Mouse (Mus musculus): ENCODE results near the gene Selenoh. TPM values are rescaled to one million over a fixed set of nuclear protein-coding genes. Genes with fewer than 3 reads are reported as not detected.
"Not testable (repeated sequence)": the region's sequence is repeated elsewhere in the genome, so short reads cannot be mapped to it uniquely, and the experiment has no call there.

Selenoh gene
- polyA plus RNA-seq, 1 experiment from 2014 or later, result 57.6 TPM

- peak within 1 kb of the TSS; percentile 83 for H3K27ac ChIP-seq (ENCODE audit: low read depth)
- peaks cover 19% of the 10 kb centered on the region for H3K4me1 ChIP-seq (ENCODE audit: insufficient read depth)
- H3K9ac ChIP-seq (replicated peaks), result peak within 1 kb of the TSS; percentile 87
- under 1% methylated on average over 42 of the region's 44 CpGs for WGBS (ENCODE audit: insufficient replicate concordance)
- peak within 1 kb of the TSS; percentile 75 for H3K4me2 ChIP-seq (ENCODE audit: low read depth, low read length)
- H3K9me3 ChIP-seq (ENCODE audit: low read length), result no peaks in the 10 kb centered on the region
- DNase-seq (peak; percentile 92), ATAC-seq (peak; percentile 99)
- H3K27me3 ChIP-seq (ENCODE audit: insufficient read depth, low read length), result no peaks in the 10 kb centered on the region
- H3K36me3 ChIP-seq (replicated peaks; ENCODE audit: insufficient read depth, low read length), result peaks cover 25% of the 10 kb centered on the region
- TF ChIP-seq EP300 (IDR thresholded peaks at IDR 0.05; ENCODE audit: low read depth) (peak; percentile 85), CTCF (IDR thresholded peaks at IDR 0.05; ENCODE audit: low read depth) (no peak)
- peak within 1 kb of the TSS; percentile 88 for H3K4me3 ChIP-seq (ENCODE audit: low read depth, low read length)
Observed at GRCm38 (mm10) chr2:84677968-84678880, 7.7 kb upstream of the Selenoh start, which contains the start of the genes Gm28635 and Med19. TSS of gene Gm28635 (minus strand) at chr2:84678041. TSS of gene Med19 (plus strand) at chr2:84678402.

GRCm38 (mm10) chr2:84677270-84677967, 6.8 kb upstream of the Selenoh start:
- TF ChIP-seq EP300 (IDR thresholded peaks at IDR 0.05; ENCODE audit: low read depth) (no peak), CTCF (IDR thresholded peaks at IDR 0.05; ENCODE audit: low read depth) (peak; percentile 65)
- 7% methylated on average over 22 of the region's 22 CpGs for WGBS (ENCODE audit: insufficient replicate concordance)
- peaks cover 19% of the 10 kb centered on the region for H3K4me1 ChIP-seq (ENCODE audit: insufficient read depth)
- DNase-seq (no peak), ATAC-seq (peak; percentile 13; the same call in 1 of the 2 replicates)
- H3K4me3 ChIP-seq (ENCODE audit: low read depth, low read length), result peak overlapping the region; percentile 63
- no peaks in the 10 kb centered on the region for H3K9me3 ChIP-seq (ENCODE audit: low read length)
- H3K4me2 ChIP-seq (ENCODE audit: low read depth, low read length), result peak overlapping the region; percentile 75
- H3K9ac ChIP-seq (replicated peaks), result peak overlapping the region; percentile 41
- H3K36me3 ChIP-seq (replicated peaks; ENCODE audit: insufficient read depth, low read length), result peaks cover 33% of the 10 kb centered on the region
- 0 out of 2 replicates have a peak overlapping the region, but pooled peaks have one; percentile 7 for H3K27ac ChIP-seq (ENCODE audit: low read depth)
- no peaks in the 10 kb centered on the region for H3K27me3 ChIP-seq (ENCODE audit: insufficient read depth, low read length)

GRCm38 (mm10) chr2:84671535-84671934, 965 bp upstream of the Selenoh start:
- not testable (repeated sequence) for H3K27me3 ChIP-seq (ENCODE audit: insufficient read depth, low read length); H3K4me3 ChIP-seq (ENCODE audit: low read depth, low read length); DNase-seq; ATAC-seq; H3K27ac ChIP-seq (ENCODE audit: low read depth); H3K9me3 ChIP-seq (ENCODE audit: low read length); H3K9ac ChIP-seq (replicated peaks); H3K4me2 ChIP-seq (ENCODE audit: low read depth, low read length)
- Histone ChIP-seq H3K4me1 (ENCODE audit: insufficient read depth) (peaks cover 16% of the 10 kb centered on the region), H3K36me3 (replicated peaks; ENCODE audit: insufficient read depth, low read length) (peaks cover 30% of the 10 kb centered on the region)
- TF ChIP-seq CTCF (IDR thresholded peaks at IDR 0.05; ENCODE audit: low read depth), result peak; percentile 15; the same call in 1 of the 2 replicates
- WGBS (ENCODE audit: insufficient replicate concordance), result 81% methylated on average over 4 of the region's 5 CpGs

GRCm38 (mm10) chr2:84669828-84670568, 572 bp downstream of the Selenoh start:
- peak; percentile 56 for DNase-seq

GRCm38 (mm10) chr2:84666081-84666480, 4.5 kb downstream of the Selenoh start:
- WGBS (ENCODE audit: insufficient replicate concordance), result 55% methylated on average over 12 of the region's 12 CpGs
- Histone ChIP-seq H3K4me3 (ENCODE audit: low read depth, low read length) (no peak overlapping the region), H3K9ac (replicated peaks) (no peak overlapping the region), H3K27me3 (ENCODE audit: insufficient read depth, low read length) (no peaks in the 10 kb centered on the region), H3K27ac (ENCODE audit: low read depth) (peak overlapping the region; percentile 11; the same call in 1 of the 2 replicates), H3K4me2 (ENCODE audit: low read depth, low read length) (no peak overlapping the region), H3K9me3 (ENCODE audit: low read length) (no peaks in the 10 kb centered on the region; the same call in 1 of the 2 replicates), H3K36me3 (replicated peaks; ENCODE audit: insufficient read depth, low read length) (no peaks in the 10 kb centered on the region), H3K4me1 (ENCODE audit: insufficient read depth) (peaks cover 12% of the 10 kb centered on the region)
- no peak for DNase-seq
- ATAC-seq, result no peak
- TF ChIP-seq EP300 (IDR thresholded peaks at IDR 0.05; ENCODE audit: low read depth), result no peak
- no peak for TF ChIP-seq CTCF (IDR thresholded peaks at IDR 0.05; ENCODE audit: low read depth)

More at GRCm38 (mm10) chr2:84669828-84670568, 572 bp downstream of the Selenoh start:
- ATAC-seq, result peak; percentile 75
- H3K27me3 ChIP-seq (ENCODE audit: insufficient read depth, low read length), result no peaks in the 10 kb centered on the region
- 2% methylated on average over 39 of the region's 39 CpGs for WGBS (ENCODE audit: insufficient replicate concordance)
- H3K4me1 ChIP-seq (ENCODE audit: insufficient read depth), result peaks cover 12% of the 10 kb centered on the region
- H3K4me3 ChIP-seq (ENCODE audit: low read depth, low read length), result peak overlapping the region; percentile 77
- H3K36me3 ChIP-seq (replicated peaks; ENCODE audit: insufficient read depth, low read length), result peaks cover 19% of the 10 kb centered on the region
- peak overlapping the region; percentile 88 for H3K4me2 ChIP-seq (ENCODE audit: low read depth, low read length)
- H3K9me3 ChIP-seq (ENCODE audit: low read length), result no peaks in the 10 kb centered on the region
- TF ChIP-seq EP300 (IDR thresholded peaks at IDR 0.05; ENCODE audit: low read depth), result no peak
- no peak for TF ChIP-seq CTCF (IDR thresholded peaks at IDR 0.05; ENCODE audit: low read depth)
- peak overlapping the region; percentile 74 for H3K27ac ChIP-seq (ENCODE audit: low read depth)
- H3K9ac ChIP-seq (replicated peaks), result peak overlapping the region; percentile 76

Measured in liver, postnatal 0 days (tissue).